Mouse (Mus musculus) frontal cortex, postnatal 14 days (tissue): Measurements from ENCODE around the gene Hltf.

Experiments used
- DNase-seq, 2 experiments: peaks; one replicate each; pipeline ENCODE4 v3.0.0; 2022; ENCODE audit warnings: low spot score in 2 of 2

Hltf gene

DNA sequence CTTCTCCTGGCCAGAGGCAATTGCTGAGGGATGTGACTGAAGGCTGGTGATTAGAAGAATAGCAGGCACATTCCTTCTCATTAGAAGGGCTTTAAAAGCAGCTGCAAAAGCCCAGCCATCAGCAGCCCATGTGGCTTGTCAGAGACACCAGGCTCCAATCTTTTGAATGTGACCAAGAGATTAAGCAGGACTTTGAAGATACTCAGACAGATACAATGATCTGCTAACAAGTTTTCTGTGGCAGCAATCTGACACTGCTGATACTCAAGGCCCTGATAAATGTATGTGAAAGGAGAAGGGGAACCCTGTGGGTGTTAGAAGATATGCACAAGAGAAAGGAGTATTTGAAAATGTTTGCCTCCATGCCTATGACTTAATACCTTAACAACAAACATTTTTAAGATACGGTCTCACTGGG, 88.1 kb downstream of the Hltf start:
- DNase-seq, result no peak

GRCm38 (mm10) chr3:20146884-20147395, 89.3 kb downstream of the Hltf start:
- peak in 1 of 2 experiments; percentile 13 for DNase-seq

- DNase-seq, result no peak
Observed at GRCm38 (mm10) chr3:20147647-20148046, 90.0 kb downstream of the Hltf start.

DNA sequence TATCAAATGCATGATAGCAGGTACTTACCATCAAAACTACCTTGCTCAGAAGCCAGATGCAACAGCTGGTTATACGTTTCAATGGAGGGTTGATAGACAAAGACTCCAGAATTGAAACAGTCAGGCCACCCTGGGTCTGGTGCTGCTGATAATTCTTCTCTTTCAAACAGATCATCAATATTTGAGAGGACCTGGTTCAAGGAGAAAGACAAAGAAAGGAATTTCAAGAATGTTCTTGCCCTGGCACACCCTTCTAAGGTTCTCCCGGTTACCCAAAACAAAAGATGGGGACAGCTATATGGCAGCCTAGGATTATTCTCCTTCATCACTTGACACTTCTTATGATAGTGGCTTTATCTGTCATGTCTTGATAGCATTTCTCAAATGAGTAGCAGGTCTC, 92.9 kb downstream of the Hltf start:
- DNase-seq, result no peak

DNA sequence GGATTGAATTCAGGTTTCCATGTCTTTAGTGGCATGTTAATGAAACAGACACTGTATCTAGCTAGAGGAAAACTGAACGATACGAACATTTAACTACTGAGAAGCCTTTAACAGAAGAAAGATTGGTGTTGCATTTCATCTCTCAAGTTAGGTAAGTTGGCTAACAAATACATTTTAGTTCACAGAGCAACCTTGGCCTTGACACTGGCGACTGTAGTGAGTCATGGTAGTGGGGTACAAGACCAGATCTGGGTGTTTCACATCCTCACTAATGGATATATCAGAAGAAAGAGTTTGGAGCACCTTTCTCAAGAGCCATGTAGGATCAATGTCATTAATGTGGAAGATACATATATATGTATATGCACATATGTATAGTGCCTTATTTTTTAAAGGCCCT, 94.0 kb downstream of the Hltf start:
- DNase-seq, result no peak

GRCm38 (mm10) chr3:20154531-20155367, 97.1 kb downstream of the Hltf start, which contains the start of gene Gyg:
Gyg (minus strand) TSS chr3:20155317.
- DNase-seq, result peak in 1 of 2 experiments; percentile 38

DNA sequence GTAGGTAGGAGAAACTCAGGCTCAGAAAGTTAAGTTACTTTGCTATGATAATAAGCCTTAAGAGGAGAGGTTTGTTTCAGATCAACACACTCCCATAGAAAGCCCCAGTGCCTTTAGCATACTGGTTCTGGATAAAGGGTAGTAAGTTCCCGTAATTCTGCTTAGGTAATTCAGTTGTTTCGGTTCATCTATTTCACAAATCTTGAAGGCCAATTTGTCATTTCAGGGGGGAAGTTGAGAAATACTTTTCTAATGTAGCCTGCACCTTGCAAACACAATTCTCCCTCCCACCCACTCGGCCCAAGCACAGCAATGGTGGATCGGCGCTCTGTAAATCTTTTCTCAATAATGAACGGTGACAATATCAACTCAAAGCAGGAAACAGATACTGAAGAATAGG, 97.9 kb downstream of the Hltf start:
- no peak for DNase-seq

GRCm38 (mm10) chr3:20167487-20167886, 109.9 kb downstream of the Hltf start:
- DNase-seq, result no peak
